Mouse (Mus musculus) adrenal gland, adult 18-20 months (tissue): Measurements from ENCODE around the gene Rnf186. TPM values are rescaled to one million over a fixed set of nuclear protein-coding genes. Genes with fewer than 3 reads are reported as not detected.
A peak's percentile ranks its signal among the peaks of the same experiment; 100 is the strongest.
"Not testable (repeated sequence)": the region's sequence is repeated elsewhere in the genome, so short reads cannot be mapped to it uniquely, and the experiment has no call there.

Experiments used
- DNase-seq, 2 experiments: peaks; one replicate each; pipeline ENCODE4 v3.0.0; 2021 to 2022; ENCODE audit warnings: low spot score in 2 of 2
- total RNA-seq, 2 experiments: library from RNA; stranded (reverse); gene quantifications; 1 replicate in 1 of 2; 2 replicates in 1 of 2; pipeline ENCODE4 v1.2.3; 2021

Gene Rnf186
- total RNA-seq, 2 experiments from 2014 or later, result not detected

DNA sequence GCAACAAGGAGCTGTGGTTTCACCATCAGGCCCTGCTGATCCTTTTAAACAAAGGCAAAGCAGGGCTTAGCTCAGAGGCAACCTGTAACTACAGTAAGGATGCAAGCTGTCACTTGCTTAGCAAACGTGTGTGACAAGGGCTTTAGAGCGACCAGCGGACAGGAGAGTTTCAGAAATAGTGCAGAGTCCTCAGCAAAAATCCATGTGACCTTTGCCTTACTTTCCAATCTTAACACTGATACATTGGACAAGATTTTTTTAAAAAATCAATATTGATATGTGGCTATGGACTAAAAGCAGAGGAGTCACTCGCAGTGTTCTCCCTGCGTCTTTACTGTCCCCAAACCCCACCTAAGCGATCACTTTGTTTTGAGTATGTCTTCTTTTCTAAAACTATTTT lies 4.5 kb downstream of the Rnf186 start:
- no peak for DNase-seq

DNA sequence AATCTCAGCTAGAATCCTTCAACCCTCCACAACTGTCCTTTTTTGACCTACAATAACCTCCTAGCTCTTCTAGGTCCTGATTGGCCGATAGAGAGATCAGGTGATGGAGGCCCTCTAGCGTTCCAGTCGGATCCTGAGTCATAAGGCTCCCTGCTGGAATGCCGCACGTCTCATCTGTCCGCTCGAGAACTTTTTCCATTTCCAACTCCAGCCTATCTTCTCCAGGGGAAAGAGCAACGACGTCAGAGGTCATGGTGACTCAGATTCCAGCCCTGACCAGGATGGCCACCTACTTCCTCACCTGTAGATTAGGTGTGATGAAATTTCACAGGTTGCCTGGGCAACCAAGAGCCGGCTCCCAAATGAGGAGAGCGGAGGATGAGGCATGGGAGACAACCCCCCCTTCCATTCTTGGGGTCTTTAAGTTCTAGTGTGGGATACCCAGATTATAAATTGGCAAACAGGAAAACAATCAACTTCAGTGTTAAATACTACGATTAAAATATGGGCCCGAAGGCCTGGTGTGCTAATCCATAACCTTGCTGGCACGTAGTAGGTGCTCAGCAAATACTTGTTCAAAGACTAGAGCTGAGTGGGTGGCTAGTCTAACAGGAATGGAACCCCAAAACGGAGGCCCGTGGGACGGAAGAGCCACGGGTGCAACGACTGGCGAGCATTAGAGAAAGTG lies 5.4 kb downstream of the Rnf186 start:
- peak; percentile 58 to 62 for DNase-seq

DNA sequence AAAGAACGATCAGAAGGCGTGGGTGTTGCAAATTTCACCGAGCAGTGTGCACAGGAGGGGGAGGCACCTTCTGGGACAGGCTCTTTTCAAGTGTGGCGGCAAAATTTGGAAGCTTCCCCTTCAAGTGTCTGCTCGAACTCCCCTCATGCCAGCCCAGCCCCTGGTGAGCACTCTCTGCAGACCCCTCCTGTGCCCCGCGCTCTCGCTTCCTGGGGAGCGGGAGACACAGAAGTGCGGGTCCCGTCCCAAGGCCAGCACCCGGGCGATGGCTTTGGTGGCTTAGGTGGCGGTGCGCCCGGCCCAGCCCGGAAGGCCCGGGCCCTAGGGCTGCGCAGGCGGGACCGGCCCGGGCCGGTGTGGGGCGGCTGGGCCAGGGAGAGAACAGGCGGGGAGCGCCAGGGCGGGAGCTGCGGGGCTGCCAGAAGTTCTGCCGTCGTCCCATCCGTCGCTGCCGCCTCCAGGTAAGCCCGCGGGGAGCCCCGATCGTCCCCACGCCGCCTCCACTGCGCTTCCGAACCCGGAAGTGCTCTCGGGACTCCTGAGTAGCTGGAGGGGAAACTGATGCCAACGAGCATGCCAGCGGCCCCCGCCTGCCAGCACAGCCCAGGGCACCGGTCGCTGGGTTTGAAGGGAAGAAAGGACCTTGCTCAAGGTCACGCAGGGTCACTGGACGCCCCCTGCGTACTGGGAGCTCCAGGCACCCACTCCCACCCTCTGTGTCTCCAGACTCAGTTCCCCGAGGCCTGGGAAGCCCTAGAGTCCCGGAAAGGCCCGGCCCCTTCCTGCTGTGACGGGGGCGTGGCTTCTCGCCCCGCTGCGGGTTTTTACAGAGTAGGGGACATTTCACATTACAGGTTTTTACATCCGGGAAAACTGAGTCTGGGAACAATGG lies 6.2 kb downstream of the Rnf186 start, which contains the start of gene Tmco4:
Tmco4 (plus strand) TSS at position 62 of the 892 bp plus-strand sequence.
- DNase-seq, result peak; percentile 71 to 73

GRCm38 (mm10) chr4:138973719-138974115 lies 6.8 kb downstream of the Rnf186 start:
- DNase-seq, result no peak

DNA sequence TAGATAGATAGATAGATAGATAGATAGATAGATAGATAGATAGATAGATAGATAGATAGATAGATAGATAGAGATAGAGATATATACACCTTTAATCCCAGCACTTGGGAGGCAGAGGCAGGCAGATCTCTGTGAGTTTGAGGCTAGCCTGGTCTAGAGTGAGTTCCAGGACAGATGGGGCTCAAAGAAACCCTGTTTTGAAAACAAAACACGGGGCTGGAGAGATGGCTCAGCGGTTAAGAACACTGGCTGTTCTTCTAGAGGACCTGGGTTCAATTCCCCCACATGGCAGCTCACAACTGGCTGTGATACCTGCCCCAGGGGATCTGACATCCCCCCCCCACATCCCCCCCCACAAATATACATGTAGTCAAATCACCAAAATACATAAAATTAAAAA lies 7.6 kb downstream of the Rnf186 start:
- DNase-seq, result not testable (repeated sequence)

- DNase-seq, result no peak
These were observed 8.3 kb downstream of the Rnf186 start for GRCm38 (mm10) chr4:138975194-138975593.

GRCm38 (mm10) chr4:138976046-138976445 lies 9.1 kb downstream of the Rnf186 start:
- DNase-seq, result no peak

GRCm38 (mm10) chr4:138980021-138980420 lies 13.1 kb downstream of the Rnf186 start:
- DNase-seq, result no peak

DNA sequence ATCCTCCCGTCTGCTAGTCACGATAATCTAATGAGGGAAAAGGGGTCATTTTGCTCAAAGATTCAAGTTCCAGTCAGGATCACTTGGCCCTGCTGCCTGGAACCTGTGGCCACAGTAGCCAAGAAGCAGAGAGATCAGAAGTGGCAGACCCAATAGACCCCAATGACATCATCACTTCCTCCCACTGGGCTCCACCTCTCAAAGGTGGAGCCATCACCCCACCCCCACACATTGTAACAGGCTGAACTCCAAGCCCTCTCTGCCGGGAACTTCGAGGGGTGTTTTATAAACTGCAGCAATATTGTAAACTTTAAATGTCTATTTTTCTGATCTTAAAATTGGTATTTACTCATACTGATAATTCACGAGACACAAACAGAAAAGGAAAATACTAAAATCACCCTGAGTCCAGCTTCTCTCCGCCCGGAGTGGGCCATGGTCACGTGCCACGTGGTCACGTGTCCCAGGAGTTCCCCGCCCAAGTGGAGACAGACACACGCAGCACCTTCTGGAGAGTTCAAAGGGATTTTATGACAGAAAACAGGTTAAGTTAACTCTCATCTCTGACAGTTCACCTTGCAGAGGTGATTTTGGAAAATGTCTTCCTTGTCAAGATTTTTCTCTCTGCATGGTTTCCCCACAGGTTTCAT lies 14.0 kb downstream of the Rnf186 start:
- no peak for DNase-seq

- DNase-seq, result no peak
These were observed 16.5 kb downstream of the Rnf186 start for GRCm38 (mm10) chr4:138983422-138983821.

DNA sequence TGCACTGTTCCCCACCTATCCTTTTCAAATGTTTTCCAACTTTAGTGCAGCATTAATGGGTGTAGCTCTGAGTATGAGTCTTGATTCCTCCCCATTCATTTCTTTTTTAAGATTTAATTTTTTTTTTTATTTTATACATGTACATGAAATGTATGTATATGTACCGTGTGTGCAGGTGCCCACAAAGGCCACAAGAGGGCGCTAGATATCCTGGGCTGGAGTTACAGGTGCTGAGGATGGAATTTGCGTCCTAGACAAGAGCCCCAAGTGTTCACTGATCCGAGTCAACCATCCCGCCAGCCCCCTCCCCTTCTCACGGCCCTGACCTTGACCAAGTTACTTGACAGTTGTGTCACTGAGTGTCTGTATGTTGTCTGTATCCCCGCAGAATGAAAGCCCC lies 17.8 kb downstream of the Rnf186 start:
- DNase-seq, result no peak

DNA sequence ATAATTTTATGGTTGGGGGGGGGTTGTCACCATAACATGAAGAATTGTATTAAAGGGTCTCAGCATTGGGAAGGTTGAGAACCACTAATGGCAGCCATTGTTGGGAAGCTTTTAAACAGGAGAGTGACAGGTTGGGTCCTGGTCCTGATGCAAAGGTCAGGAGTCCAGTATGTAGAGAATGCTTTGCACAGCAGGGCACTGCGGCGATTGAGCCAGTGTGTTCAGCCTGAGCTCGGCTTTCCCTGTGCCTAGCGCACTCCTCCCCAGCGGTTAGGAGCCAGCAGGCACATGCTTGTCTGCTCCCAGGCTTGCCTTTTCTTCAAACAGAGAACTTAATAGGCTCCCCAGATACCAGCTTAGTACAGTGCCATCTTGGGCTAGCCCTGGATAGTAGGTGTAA lies 19.4 kb downstream of the Rnf186 start:
- no peak for DNase-seq

GRCm38 (mm10) chr4:138994389-138994788 lies 27.5 kb downstream of the Rnf186 start:
- DNase-seq, result no peak

- no peak for DNase-seq
These were observed 29.5 kb downstream of the Rnf186 start for GRCm38 (mm10) chr4:138996410-138996809.

- DNase-seq, result no peak
These were observed 30.2 kb downstream of the Rnf186 start for GRCm38 (mm10) chr4:138997121-138997520.

- DNase-seq, result no peak
These were observed 31.7 kb downstream of the Rnf186 start for GRCm38 (mm10) chr4:138998611-138999010.

GRCm38 (mm10) chr4:139001026-139001425 lies 34.1 kb downstream of the Rnf186 start:
- DNase-seq, result no peak

GRCm38 (mm10) chr4:139001433-139001832 lies 34.5 kb downstream of the Rnf186 start:
- DNase-seq, result peak in 1 of 2 experiments; percentile 28

DNA sequence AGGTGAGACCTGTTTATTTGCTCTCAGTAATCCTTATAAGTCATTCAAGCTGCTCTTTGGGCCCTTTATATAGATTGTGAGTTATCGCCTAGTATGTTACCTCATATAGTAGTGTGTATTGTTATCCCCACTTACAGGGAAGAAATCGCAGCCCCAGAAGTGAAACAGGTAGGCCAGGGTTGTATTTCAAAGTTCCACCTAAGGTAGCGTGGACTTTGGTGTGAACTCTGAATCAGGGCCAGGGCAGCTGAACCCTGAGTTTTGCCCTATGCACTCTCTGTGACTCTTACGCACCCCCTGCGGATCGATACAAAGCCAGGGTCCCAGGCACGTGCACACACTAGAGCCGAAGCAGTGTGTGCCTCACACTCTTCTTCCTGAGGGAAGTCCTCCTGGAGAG lies 37.2 kb downstream of the Rnf186 start:
- DNase-seq, result no peak

DNA sequence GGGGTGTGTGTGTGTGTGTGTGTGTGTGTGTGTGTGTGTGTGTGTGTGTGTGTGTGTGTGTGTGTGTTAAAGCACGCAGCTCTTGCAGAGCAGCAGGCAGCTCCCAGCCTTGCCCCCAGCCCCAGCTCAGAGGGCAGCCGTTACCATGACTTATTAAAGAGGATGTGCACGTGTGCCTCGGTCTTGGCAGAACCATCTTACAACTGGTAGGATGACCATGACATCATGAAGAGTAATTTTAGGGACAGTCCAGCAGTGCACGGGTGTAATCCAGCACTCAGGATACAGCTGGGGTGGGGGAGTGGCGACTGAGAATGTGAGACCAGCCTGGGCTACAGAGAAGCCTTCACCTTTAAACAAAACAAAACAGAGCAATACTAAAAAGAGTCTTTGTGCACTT lies 38.3 kb downstream of the Rnf186 start:
- DNase-seq, result no peak

DNA sequence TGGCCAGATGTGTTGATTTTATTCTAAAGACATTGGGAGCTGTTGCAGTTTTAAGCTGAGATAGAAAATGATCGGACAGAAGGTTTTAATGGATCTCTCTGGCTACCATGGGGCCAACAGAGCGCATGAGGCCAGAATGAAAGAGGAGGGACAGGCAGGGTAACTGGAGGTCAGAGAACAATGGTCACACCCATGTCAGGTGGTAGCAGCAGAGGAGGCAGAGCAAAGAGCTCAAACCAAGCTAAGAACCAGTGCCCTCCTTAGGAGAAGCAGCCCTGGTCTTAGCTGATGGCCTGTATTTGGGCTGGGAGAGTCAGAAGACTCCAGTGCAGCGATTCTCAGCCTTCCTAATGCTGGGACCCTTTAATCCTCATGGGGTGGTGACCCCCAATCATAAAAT lies 40.4 kb downstream of the Rnf186 start:
- DNase-seq, result no peak
